Mouse (Mus musculus) G1E (cell line): Measurements from ENCODE around the gene Arid3b.

Source experiments
- CTCF ChIP-seq: IDR thresholded peaks from 2 replicates; pipeline ENCODE4 v1.5.1; 2012; ENCODE audit warnings: low read depth, low read length, inconsistent platforms, mixed read lengths
- GATA1 ChIP-seq: IDR thresholded peaks from 2 replicates; pipeline ENCODE4 v1.6.1; 2012; ENCODE audit warnings: borderline replicate concordance, low read length, inconsistent platforms, mixed read lengths
- GATA2 ChIP-seq: IDR thresholded peaks from 2 replicates; pipeline ENCODE4 v1.6.1; 2012; ENCODE audit warnings: low read depth, low read length, inconsistent platforms, borderline replicate concordance
- POLR2AphosphoS5 ChIP-seq: IDR thresholded peaks from 2 replicates; pipeline ENCODE4 v1.6.1; 2012; ENCODE audit warnings: low read depth, low read length, inconsistent platforms; ENCODE audit not compliant: insufficient replicate concordance
- TAL1 ChIP-seq: conservative IDR thresholded peaks from 2 replicates; pipeline ENCODE4 v1.6.1; 2012; ENCODE audit warnings: low read depth, low read length, inconsistent platforms, mixed read lengths

- TF ChIP-seq CTCF (no peak), TAL1 (no peak), GATA1 (no peak), POLR2AphosphoS5 (no peak), GATA2 (no peak)
These were observed 39.1 kb downstream of the Arid3b start for GRCm38 (mm10) chr9:57797456-57797855.
